Mouse (Mus musculus) ES-Bruce4 (cell line): ENCODE results near the gene Catsper2. TPM values are rescaled to one million over a fixed set of nuclear protein-coding genes. Genes with fewer than 3 reads are reported as not detected.

Source experiments
- H3K27ac ChIP-seq: 2 replicates; pipeline ENCODE4 v1.5.1; 2012; ENCODE audit warnings: low read length, inconsistent platforms; ENCODE audit not compliant: insufficient read depth
- H3K27me3 ChIP-seq: 2 replicates; pipeline ENCODE4 v1.6.1; 2012; ENCODE audit warnings: mild to moderate bottlenecking, low read length, inconsistent platforms; ENCODE audit not compliant: control insufficient read depth, poor library complexity, insufficient read depth, severe bottlenecking
- H3K36me3 ChIP-seq: 2 replicates; pipeline ENCODE4 v1.6.1; 2012; ENCODE audit warnings: inconsistent platforms, mild to moderate bottlenecking, low read length, moderate library complexity; ENCODE audit not compliant: control insufficient read depth, poor library complexity, insufficient read depth, severe bottlenecking
- H3K4me1 ChIP-seq: one replicate; pipeline ENCODE4 v1.8.1; 2011; ENCODE audit warnings: low read length; ENCODE audit not compliant: control insufficient read depth, insufficient read depth
- H3K4me3 ChIP-seq: 2 replicates; pipeline ENCODE4 v1.5.1; 2011; ENCODE audit warnings: low read depth, mild to moderate bottlenecking, low read length
- H3K9ac ChIP-seq: 2 replicates; pipeline ENCODE4 v1.6.1; 2012; ENCODE audit warnings: low read depth, mild to moderate bottlenecking, inconsistent platforms; ENCODE audit not compliant: poor library complexity, severe bottlenecking
- H3K9me3 ChIP-seq: replicated peaks from 2 replicates; pipeline ENCODE4 v1.6.1; 2012; ENCODE audit warnings: mild to moderate bottlenecking, low read length, inconsistent platforms; ENCODE audit not compliant: control insufficient read depth, poor library complexity, insufficient read depth, severe bottlenecking
- CTCF ChIP-seq: IDR thresholded peaks from one replicate; pipeline ENCODE4 v1.8.1; 2011; ENCODE audit warnings: low read depth, low read length
- EP300 ChIP-seq: IDR thresholded peaks from 2 replicates; pipeline ENCODE4 v1.6.1; 2011; ENCODE audit warnings: low read depth, low read length; ENCODE audit not compliant: insufficient read depth
- POLR2A ChIP-seq: IDR thresholded peaks from one replicate; pipeline ENCODE4 v1.8.1; 2011; ENCODE audit warnings: low read length; ENCODE audit not compliant: insufficient read depth
- polyA plus RNA-seq: library from polyadenylated mRNA; stranded (reverse); fragments of >200 nt; gene quantifications from 2 replicates; pipeline ENCODE4 v1.2.4, GENCODE M21; 2011; ENCODE audit warnings: low read depth; ENCODE audit not compliant: missing spikeins, insufficient read depth, insufficient read length

Catsper2 gene
- polyA plus RNA-seq, 1 experiment: 1.9 TPM

GRCm38 (mm10) chr2:121452990-121453389 is 39.4 kb upstream of the Catsper2 start, which contains the start of gene Hypk:
Gene Hypk (plus strand): TSS chr2:121453290.
- Histone ChIP-seq H3K9ac (no peak within 1 kb of the TSS), H3K36me3 (peaks cover 22% of the 10 kb centered on the region), H3K4me1 (peaks cover 2% of the 10 kb centered on the region), H3K9me3 (no peaks in the 10 kb centered on the region), H3K4me3 (no peak within 1 kb of the TSS), H3K27me3 (no peaks in the 10 kb centered on the region), H3K27ac (no peak within 1 kb of the TSS)
- TF ChIP-seq EP300 (no peak), CTCF (no peak), POLR2A (no peak)

GRCm38 (mm10) chr2:121452361-121452760 is 38.8 kb upstream of the Catsper2 start:
- Histone ChIP-seq H3K4me3 (no peak overlapping the region), H3K36me3 (peaks cover 22% of the 10 kb centered on the region), H3K9ac (no peak overlapping the region), H3K27me3 (no peaks in the 10 kb centered on the region), H3K27ac (no peak overlapping the region), H3K4me1 (peaks cover 2% of the 10 kb centered on the region), H3K9me3 (no peaks in the 10 kb centered on the region)
- no peak for TF ChIP-seq EP300
- TF ChIP-seq POLR2A: no peak
- TF ChIP-seq CTCF: no peak

- Histone ChIP-seq H3K9me3 (no peaks in the 10 kb centered on the region), H3K4me1 (peaks cover 2% of the 10 kb centered on the region), H3K4me3 (peak overlapping the region; percentile 74), H3K27me3 (no peaks in the 10 kb centered on the region), H3K27ac (no peak overlapping the region), H3K36me3 (peaks cover 20% of the 10 kb centered on the region), H3K9ac (peak overlapping the region; percentile 87)
- TF ChIP-seq CTCF: no peak
- no peak for TF ChIP-seq POLR2A
These were observed 36.5 kb upstream of the Catsper2 start for GRCm38 (mm10) chr2:121450093-121450492.

GRCm38 (mm10) chr2:121449545-121450011 is 36.0 kb upstream of the Catsper2 start:
- TF ChIP-seq POLR2A: no peak
- no peak for TF ChIP-seq CTCF
- no peak for TF ChIP-seq EP300
- no peaks in the 10 kb centered on the region for H3K9me3 ChIP-seq
- peaks cover 20% of the 10 kb centered on the region for H3K36me3 ChIP-seq
- no peak overlapping the region for H3K27ac ChIP-seq
- H3K4me1 ChIP-seq: peaks cover 2% of the 10 kb centered on the region
- peak overlapping the region; percentile 87 for H3K9ac ChIP-seq
- no peaks in the 10 kb centered on the region for H3K27me3 ChIP-seq
- peak overlapping the region; percentile 74 for H3K4me3 ChIP-seq

- TF ChIP-seq EP300: 0 out of 2 replicates have a peak, but pooled peaks have one; percentile 29
- no peak for TF ChIP-seq CTCF
- peak; percentile 93 for TF ChIP-seq POLR2A
- H3K27me3 ChIP-seq: no peaks in the 10 kb centered on the region
- peak within 1 kb of the TSS; percentile 93 for H3K27ac ChIP-seq
- H3K36me3 ChIP-seq: peaks cover 20% of the 10 kb centered on the region
- H3K9ac ChIP-seq: peak within 1 kb of the TSS; percentile 87
- H3K4me3 ChIP-seq: peak within 1 kb of the TSS; percentile 83
- no peaks in the 10 kb centered on the region for H3K9me3 ChIP-seq
- peaks cover 2% of the 10 kb centered on the region for H3K4me1 ChIP-seq
These were observed 35.3 kb upstream of the Catsper2 start, which contains the start of gene Serf2 for GRCm38 (mm10) chr2:121448739-121449535. Gene Serf2 (plus strand): TSS chr2:121449195.

GRCm38 (mm10) chr2:121448136-121448535 is 34.5 kb upstream of the Catsper2 start:
- Histone ChIP-seq H3K4me3 (no peak overlapping the region), H3K36me3 (peaks cover 16% of the 10 kb centered on the region), H3K9me3 (no peaks in the 10 kb centered on the region), H3K4me1 (no peaks in the 10 kb centered on the region), H3K27ac (peak overlapping the region; percentile 93), H3K9ac (peak overlapping the region; percentile 82), H3K27me3 (no peaks in the 10 kb centered on the region)
- TF ChIP-seq POLR2A (no peak), EP300 (no peak), CTCF (no peak)
